In the genomic region with DNA sequence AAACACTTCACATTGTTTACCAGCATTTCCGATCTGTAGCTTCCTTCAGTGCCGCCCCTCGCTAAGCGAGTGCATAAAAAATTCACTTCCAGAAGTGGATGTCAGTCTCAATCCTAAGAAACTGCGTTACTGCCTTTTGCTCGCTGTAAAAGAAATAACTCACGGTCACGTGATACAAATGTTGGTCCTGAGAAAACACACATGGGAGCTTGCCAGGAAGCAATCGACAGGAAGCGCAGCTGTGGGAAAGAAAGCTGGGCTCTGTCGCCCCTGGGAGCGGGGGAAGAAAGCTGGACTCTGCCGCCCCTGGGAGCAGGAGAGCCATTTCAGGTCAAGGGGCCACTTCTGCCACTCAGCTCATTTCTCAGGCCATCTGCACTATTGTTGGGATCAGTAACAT, we compare ENCODE assay signal across 10 mouse cellular contexts. TPM values are rescaled to one million over a fixed set of nuclear protein-coding genes. Genes with fewer than 3 reads are reported as not detected.
DNase-seq lines count a peak whose midpoint lies in the region; ATAC-seq lines count a peak whose summit lies in the region.
"Had no signal": no experiment of that assay in that cellular context is flagged by ENCODE, and none has a peak within 500 bp of the region (broad histone marks: within the 10 kb centered on the region; RNA-seq: fewer than 3 reads in every experiment).

No protein-coding gene starts in this region.

- H3K4me3 ChIP-seq in forebrain, embryonic 14.5 days (ENCODE audit: low read depth, low read length), result no peak overlapping the region; the same call in 1 of the 2 replicates
- no peak overlapping the region for H3K4me3 ChIP-seq in limb, embryonic 12.5 days (replicated peaks)
- no peak overlapping the region for H3K4me3 ChIP-seq in midbrain, embryonic 16.5 days (ENCODE audit: low read depth, low read length)

- DNase-seq in cerebellum, postnatal 14 days, result peak; percentile 31
- no peak for DNase-seq in cerebellum, adult 18-20 months
- DNase-seq in forebrain, embryonic 14.5 days (ENCODE audit: low spot score), result peak; percentile 79
- DNase-seq in heart, postnatal 4 days, result peak; percentile 72
- DNase-seq in urinary bladder, postnatal 25 days (ENCODE audit: low spot score), result no peak
- no peak for DNase-seq in urinary bladder, adult 18-20 months (ENCODE audit: low spot score in 2 of 2)

- H3K27ac ChIP-seq in forebrain, embryonic 14.5 days (ENCODE audit: low read depth, low read length), result peak overlapping the region; percentile 92
- no peak overlapping the region for H3K27ac ChIP-seq in limb, embryonic 12.5 days
- H3K27ac ChIP-seq in midbrain, embryonic 16.5 days (ENCODE audit: low read length), result peak overlapping the region; percentile 97

- peaks cover 20% of the 10 kb centered on the region for H3K4me1 ChIP-seq in forebrain, embryonic 14.5 days (ENCODE audit: control insufficient read depth, insufficient read depth, low read length)
- H3K4me1 ChIP-seq in limb, embryonic 12.5 days (replicated peaks), result peaks cover 42% of the 10 kb centered on the region
- peaks cover 19% of the 10 kb centered on the region for H3K4me1 ChIP-seq in midbrain, embryonic 16.5 days (ENCODE audit: control insufficient read depth, insufficient read depth, low read length)

- H3K36me3 ChIP-seq in forebrain, embryonic 14.5 days (ENCODE audit: control insufficient read depth, insufficient read depth, low read length), result no peaks in the 10 kb centered on the region
- H3K36me3 ChIP-seq in limb, embryonic 12.5 days, result no peaks in the 10 kb centered on the region
- H3K36me3 ChIP-seq in midbrain, embryonic 16.5 days (ENCODE audit: control insufficient read depth, insufficient read depth, low read length), result no peaks in the 10 kb centered on the region

- no peaks in the 10 kb centered on the region for H3K27me3 ChIP-seq in forebrain, embryonic 14.5 days (replicated peaks; ENCODE audit: control insufficient read depth, insufficient read depth, low read length)
- H3K27me3 ChIP-seq in limb, embryonic 12.5 days, result no peaks in the 10 kb centered on the region
- H3K27me3 ChIP-seq in midbrain, embryonic 16.5 days (ENCODE audit: control insufficient read depth, insufficient read depth, low read depth, low read length), result no peaks in the 10 kb centered on the region
- H3K27me3 ChIP-seq: CH12.LX had no signal

- H3K4me2 ChIP-seq in forebrain, embryonic 14.5 days (ENCODE audit: low read length), result peak overlapping the region; percentile 64
- peak overlapping the region; percentile 25 for H3K4me2 ChIP-seq in limb, embryonic 12.5 days
- H3K4me2 ChIP-seq in midbrain, embryonic 16.5 days (ENCODE audit: low read length), result peak overlapping the region; percentile 70

- H3K9me3 ChIP-seq in forebrain, embryonic 14.5 days (replicated peaks; ENCODE audit: control insufficient read depth, low read length), result no peaks in the 10 kb centered on the region
- 0 out of 2 replicates have a peak, but pooled peaks cover 4% of the 10 kb centered on the region for H3K9me3 ChIP-seq in limb, embryonic 12.5 days
- H3K9me3 ChIP-seq in midbrain, embryonic 16.5 days (replicated peaks; ENCODE audit: control insufficient read depth, low read length, poor library complexity, severe bottlenecking), result no peaks in the 10 kb centered on the region

- WGBS in forebrain, embryonic 14.5 days, result 38% methylated on average over 13 of the region's 13 CpGs
- 41% methylated on average over 13 of the region's 13 CpGs for WGBS in limb, embryonic 12.5 days
- 36% methylated on average over 13 of the region's 13 CpGs for WGBS in midbrain, embryonic 16.5 days

- H3K9ac ChIP-seq in forebrain, embryonic 14.5 days (ENCODE audit: low read length), result peak overlapping the region; percentile 18; the same call in 1 of the 2 replicates
- no peak overlapping the region for H3K9ac ChIP-seq in limb, embryonic 12.5 days (replicated peaks)
- no peak overlapping the region for H3K9ac ChIP-seq in midbrain, embryonic 16.5 days (ENCODE audit: low read depth, low read length)

- no peak for ATAC-seq in forebrain, embryonic 14.5 days
- no peak for ATAC-seq in limb, embryonic 12.5 days (ENCODE audit: insufficient number of reproducible peaks, insufficient read depth, low FRiP score, low TSS enrichment, low read depth)
- no peak for ATAC-seq in midbrain, embryonic 16.5 days

RNA-seq across cellular contexts. Expression of a gene that starts 9.5 kb away (rescaled TPM):
- polyA plus RNA-seq in forebrain, embryonic 14.5 days (2014; fragmentation: Nextera tagmentation; extraction: Ambion mirVana), result 0.28 and 0.33 TPM in 2 replicates
- total RNA-seq in heart, postnatal 4 days (2021), result not detected
- polyA plus RNA-seq in limb, embryonic 12.5 days (2016; fragmentation: Nextera tagmentation; extraction: Ambion mirVana), result 0.31 and 0.42 TPM in 2 replicates
- 0.30 and 0.46 TPM in 2 replicates for polyA plus RNA-seq in midbrain, embryonic 16.5 days (2015; fragmentation: Nextera tagmentation; extraction: Ambion mirVana)
- total RNA-seq: CH12.LX; common myeloid progenitor, adult 5-6 weeks had no signal

RNA-seq across cellular contexts. Expression of a gene that starts 39.3 kb away (rescaled TPM):
- 11.3 and 12.1 TPM in 2 replicates for polyA plus RNA-seq in forebrain, embryonic 14.5 days (2014; fragmentation: Nextera tagmentation; extraction: Ambion mirVana)
- 1 to 10 TPM; 3.7 to 4.4 TPM for total RNA-seq in heart, postnatal 4 days (2021)
- polyA plus RNA-seq in limb, embryonic 12.5 days (2016; fragmentation: Nextera tagmentation; extraction: Ambion mirVana), result 20.3 and 22.8 TPM in 2 replicates
- polyA plus RNA-seq in midbrain, embryonic 16.5 days (2015; fragmentation: Nextera tagmentation; extraction: Ambion mirVana), result 7.1 and 7.8 TPM in 2 replicates

RNA-seq across cellular contexts. Expression of a gene that starts 39.4 kb away (rescaled TPM):
- 25.0 and 35.1 TPM in 2 replicates for polyA plus RNA-seq in forebrain, embryonic 14.5 days (2014; fragmentation: Nextera tagmentation; extraction: Ambion mirVana)
- total RNA-seq in heart, postnatal 4 days (2021), result 1 to 10 TPM; 3.6 to 4.8 TPM
- polyA plus RNA-seq in limb, embryonic 12.5 days (2016; fragmentation: Nextera tagmentation; extraction: Ambion mirVana), result 14.9 and 15.1 TPM in 2 replicates
- 36.1 and 39.9 TPM in 2 replicates for polyA plus RNA-seq in midbrain, embryonic 16.5 days (2015; fragmentation: Nextera tagmentation; extraction: Ambion mirVana)

Comparison
In these comparisons a context has a peak if more than half of its experiments do, and no peak if none do; other contexts are left out.
1. DNase-seq: peak in cerebellum, postnatal 14 days (2 of 2), forebrain, embryonic 14.5 days (single experiment) and heart, postnatal 4 days (single experiment); none in cerebellum, adult 18-20 months (0 of 2), urinary bladder, postnatal 25 days (single experiment) and urinary bladder, adult 18-20 months (0 of 2).
2. Peak in every context shown above with its lines, with median percentiles within 50 percentile points of each other: H3K4me2 ChIP-seq.